Mouse (Mus musculus): Measurements from ENCODE around the gene Thsd4.

- TF ChIP-seq E2F4 (IDR thresholded peaks at IDR 0.05; ENCODE audit: insufficient read depth) = no peak
- no peak for TF ChIP-seq POLR2A (IDR thresholded peaks at IDR 0.05; ENCODE audit: insufficient read length, low read depth)
- TF ChIP-seq CEBPB (IDR thresholded peaks at IDR 0.05; ENCODE audit: insufficient read depth, poor library complexity, severe bottlenecking) = no peak
- TF ChIP-seq POLR2AphosphoS2 (IDR thresholded peaks at IDR 0.05; ENCODE audit: insufficient read length, low read depth) = no peak
- no peak for TF ChIP-seq USF1 (IDR thresholded peaks at IDR 0.05; ENCODE audit: low read depth)
- no peak for TF ChIP-seq TCF12 (IDR thresholded peaks at IDR 0.05; ENCODE audit: insufficient read depth, poor library complexity, severe bottlenecking)
- no peak for TF ChIP-seq MAX (IDR thresholded peaks at IDR 0.05; ENCODE audit: low read depth)
- TF ChIP-seq REST (IDR thresholded peaks at IDR 0.05; ENCODE audit: insufficient read depth, insufficient read length) = no peak
- TF ChIP-seq MYOG (IDR thresholded peaks at IDR 0.05; ENCODE audit: control insufficient read depth in 1 of 3, insufficient read depth in 1 of 3, insufficient read length in 2 of 3, low read depth in 2 of 3) = no peak
These were observed 318.7 kb downstream of the Thsd4 start for GRCm38 (mm10) chr9:60203141-60203540.

Data from myocyte (in vitro differentiated cells).